Mouse (Mus musculus) heart, postnatal 0 days (tissue): Measurements from ENCODE around the gene Btbd3.

ENCODE experiments used
- CTCF ChIP-seq: IDR thresholded peaks from 2 replicates; pipeline ENCODE4 v1.5.1; 2016; ENCODE audit warnings: antibody characterized with exemption, control low read depth, low read depth
- EP300 ChIP-seq: IDR thresholded peaks from 2 replicates; pipeline ENCODE4 v1.6.1; 2016; ENCODE audit warnings: antibody characterized with exemption, low read depth

DNA sequence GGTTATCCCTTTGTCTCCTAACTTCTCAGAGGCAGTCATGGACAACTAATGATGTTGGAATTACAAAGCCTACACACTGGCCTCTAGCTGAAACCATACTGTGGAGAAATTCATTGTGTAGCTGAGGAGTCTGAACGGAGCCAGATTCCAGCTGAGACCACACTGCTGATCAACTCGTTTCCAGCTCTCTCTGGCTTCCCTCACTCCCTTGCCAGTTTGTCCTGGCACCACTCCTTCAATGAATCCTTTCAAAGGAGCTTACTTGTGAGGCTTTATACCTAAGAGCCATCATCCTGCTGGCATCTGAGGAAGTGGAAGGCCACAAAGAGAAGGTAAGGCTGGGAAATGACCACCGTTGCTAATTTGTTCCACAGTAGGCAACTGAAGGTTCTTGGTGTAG lies 332.7 kb downstream of the Btbd3 start:
- TF ChIP-seq CTCF (no peak), EP300 (no peak)
